Mouse (Mus musculus) heart, adult 2 months (tissue): Measurements from ENCODE around the gene Rtbdn.

ENCODE experiments used
- CTCF ChIP-seq: fragments of 200-600 bp; IDR thresholded peaks from 2 replicates; pipeline ENCODE4 v1.8.1; 2022; ENCODE audit warnings: antibody characterized with exemption, mild to moderate bottlenecking, moderate library complexity
- EP300 ChIP-seq: fragments of 200-500 bp; IDR thresholded peaks from 2 replicates; pipeline ENCODE4 v1.6.1; 2011; ENCODE audit warnings: low read depth, low read length, control low read depth; ENCODE audit not compliant: insufficient read depth

- TF ChIP-seq EP300 (peak; percentile 58; the same call in 1 of the 2 replicates), CTCF (peak; percentile 89)
These were observed 28.6 kb downstream of the Rtbdn start for GRCm38 (mm10) chr8:84975434-84975833.
